Mouse (Mus musculus) CH12.LX (cell line): ENCODE data around the gene Emc1.

Experiments used
- CTCF ChIP-seq, 2 experiments: IDR thresholded peaks in 1 of 2; conservative IDR thresholded peaks in 1 of 2; 2 replicates each; pipeline ENCODE4 v1.5.1; 2011 to 2012; ENCODE audit warnings: low read depth in 2 of 2, low read length in 2 of 2, improper control_type of control experiment in 1 of 2, inconsistent platforms in 1 of 2, mild to moderate bottlenecking in 1 of 2, moderate library complexity in 1 of 2
- E2F4 ChIP-seq: IDR thresholded peaks from 2 replicates; pipeline ENCODE4 v1.6.1; 2011; ENCODE audit warnings: low read depth, low read length, improper control_type of control experiment; ENCODE audit not compliant: insufficient replicate concordance
- EP300 ChIP-seq: IDR thresholded peaks from 2 replicates; pipeline ENCODE4 v1.6.1; 2011; ENCODE audit warnings: low read length, improper control_type of control experiment
- KAT2A ChIP-seq: IDR thresholded peaks from 2 replicates; pipeline ENCODE4 v1.6.1; 2012; ENCODE audit warnings: low read length, improper control_type of control experiment, inconsistent platforms; ENCODE audit not compliant: insufficient replicate concordance
- MYC ChIP-seq: IDR thresholded peaks from 2 replicates; pipeline ENCODE4 v1.6.1; 2011; ENCODE audit warnings: low read depth, mild to moderate bottlenecking, improper control_type of control experiment, low read length
- POLR2A ChIP-seq: IDR thresholded peaks from 2 replicates; pipeline ENCODE4 v1.6.1; 2011; ENCODE audit warnings: low read depth, mild to moderate bottlenecking, improper control_type of control experiment, low read length
- RAD21 ChIP-seq: IDR thresholded peaks from 2 replicates; pipeline ENCODE4 v1.6.1; 2011; ENCODE audit warnings: low read depth, mild to moderate bottlenecking, low read length, improper control_type of control experiment, moderate library complexity
- ZMIZ1 ChIP-seq: IDR thresholded peaks from 2 replicates; pipeline ENCODE4 v1.6.1; 2012; ENCODE audit warnings: low read depth, mild to moderate bottlenecking, inconsistent platforms, low read length, improper control_type of control experiment

- TF ChIP-seq RAD21, result no peak
- TF ChIP-seq CTCF (conservative IDR thresholded peaks at IDR 0.05 in 1 of 2, IDR thresholded peaks at IDR 0.05 in 1 of 2; ENCODE audit: low read depth in 2 of 2, low read length in 2 of 2), result no peak
- no peak for TF ChIP-seq KAT2A
- TF ChIP-seq EP300, result no peak
- TF ChIP-seq ZMIZ1, result no peak
- no peak for TF ChIP-seq MYC
- TF ChIP-seq POLR2A, result no peak
- TF ChIP-seq E2F4, result no peak
Measured at GRCm38 (mm10) chr4:139373130-139373529, 20.7 kb downstream of the Emc1 start.
